Mouse (Mus musculus) spleen, adult 2 months (tissue): ENCODE measurements around the gene Mapk8ip2. TPM values are rescaled to one million over a fixed set of nuclear protein-coding genes. Genes with fewer than 3 reads are reported as not detected.
A peak's percentile ranks its signal among the peaks of the same experiment; 100 is the strongest.

Source experiments
- DNase-seq, 2 experiments: peaks; one replicate each; pipeline versions ENCODE4 v3.0.0 to v3.0.0-alpha.2; 2012 to 2021; ENCODE audit warnings: low spot score in 2 of 2, low read depth in 1 of 2
- H3K27ac ChIP-seq: fragments of 200-500 bp; 2 replicates; pipeline ENCODE4 v1.5.1; 2012; ENCODE audit warnings: low read length, inconsistent platforms; ENCODE audit not compliant: insufficient read depth
- H3K27me3 ChIP-seq: fragments of 200-500 bp; 2 replicates; pipeline ENCODE4 v1.6.1; 2012; ENCODE audit warnings: mild to moderate bottlenecking, moderate library complexity, low read length, inconsistent platforms; ENCODE audit not compliant: control insufficient read depth, insufficient read depth
- H3K36me3 ChIP-seq: fragments of 200-500 bp; 2 replicates; pipeline ENCODE4 v1.6.1; 2012; ENCODE audit warnings: mild to moderate bottlenecking, low read length, inconsistent platforms; ENCODE audit not compliant: control insufficient read depth, insufficient read depth
- H3K4me1 ChIP-seq: fragments of 200-500 bp; 2 replicates; pipeline ENCODE4 v1.6.1; 2011; ENCODE audit warnings: inconsistent platforms; ENCODE audit not compliant: control insufficient read depth, insufficient read depth, insufficient read length
- H3K4me3 ChIP-seq: fragments of 200-500 bp; 2 replicates; pipeline ENCODE4 v1.5.1; 2011; ENCODE audit warnings: mild to moderate bottlenecking, inconsistent platforms; ENCODE audit not compliant: insufficient read depth, insufficient read length; ENCODE audit errors: extremely low read depth
- CTCF ChIP-seq: fragments of 200-500 bp; IDR thresholded peaks from 2 replicates; pipeline ENCODE4 v1.5.1; 2011; ENCODE audit warnings: mild to moderate bottlenecking, inconsistent platforms; ENCODE audit not compliant: insufficient read depth, insufficient read length, insufficient replicate concordance; ENCODE audit errors: extremely low read depth
- POLR2A ChIP-seq: fragments of 200-500 bp; IDR thresholded peaks from 2 replicates; pipeline ENCODE4 v1.6.1; 2011; ENCODE audit warnings: low read depth, low read length, inconsistent platforms
- WGBS: fragments of 180-500 bp; shearing (Covaris S2); methylation state at CpG from one replicate; pipeline ENCODE4 v1.1.7; 2018; 5-methylcytosine and 5-hydroxymethylcytosine counted together
- polyA plus RNA-seq: library from polyadenylated mRNA; depleted of rRNA; stranded (reverse); fragments of >200 nt; gene quantifications from 2 replicates; pipeline ENCODE4 v1.2.3, GENCODE M21; 2012

Mapk8ip2 gene
- polyA plus RNA-seq, 1 experiment = 0.02 TPM

GRCm38 (mm10) chr15:89497391-89498048 is 43.8 kb downstream of the Mapk8ip2 start:
- Histone ChIP-seq H3K36me3 (no peaks in the 10 kb centered on the region), H3K4me3 (no peak overlapping the region), H3K4me1 (peaks cover 3% of the 10 kb centered on the region; the same call in 1 of the 2 replicates), H3K27ac (no peak overlapping the region), H3K27me3 (peaks cover 16% of the 10 kb centered on the region)
- no peak for DNase-seq
- TF ChIP-seq CTCF = no peak
- no peak for TF ChIP-seq POLR2A
- 21% methylated on average over 4 of the region's 4 CpGs for WGBS

GRCm38 (mm10) chr15:89498049-89498960 is 44.6 kb downstream of the Mapk8ip2 start:
- no peak for DNase-seq
- 4% methylated on average over 41 of the region's 41 CpGs for WGBS
- H3K4me3 ChIP-seq = peak overlapping the region; percentile 41; the same call in 1 of the 2 replicates
- no peaks in the 10 kb centered on the region for H3K36me3 ChIP-seq
- peaks cover 3% of the 10 kb centered on the region; the same call in 1 of the 2 replicates for H3K4me1 ChIP-seq
- H3K27ac ChIP-seq = peak overlapping the region; percentile 43
- no peak for TF ChIP-seq CTCF
- no peak for TF ChIP-seq POLR2A
- H3K27me3 ChIP-seq = peaks cover 16% of the 10 kb centered on the region

- Histone ChIP-seq H3K27ac (0 out of 2 replicates have a peak within 1 kb of the TSS, but pooled peaks have one; percentile 43), H3K4me1 (peaks cover 3% of the 10 kb centered on the region; the same call in 1 of the 2 replicates), H3K4me3 (peak within 1 kb of the TSS; percentile 48; the same call in 1 of the 2 replicates), H3K36me3 (no peaks in the 10 kb centered on the region), H3K27me3 (peaks cover 16% of the 10 kb centered on the region)
- under 1% methylated on average over 44 of the region's 72 CpGs for WGBS
- no peak for TF ChIP-seq POLR2A
- no peak for TF ChIP-seq CTCF
- no peak for DNase-seq
Observed at GRCm38 (mm10) chr15:89498961-89499688, 45.4 kb downstream of the Mapk8ip2 start, which contains the start of gene Shank3. Shank3 (plus strand) TSS chr15:89499623.

- DNase-seq = no peak
- 1% methylated on average over 46 of the region's 60 CpGs for WGBS
- Histone ChIP-seq H3K27me3 (peaks cover 16% of the 10 kb centered on the region), H3K4me1 (peaks cover 3% of the 10 kb centered on the region; the same call in 1 of the 2 replicates), H3K27ac (no peak overlapping the region), H3K4me3 (peak overlapping the region; percentile 48; the same call in 1 of the 2 replicates), H3K36me3 (no peaks in the 10 kb centered on the region)
- TF ChIP-seq POLR2A (no peak), CTCF (no peak)
Observed at GRCm38 (mm10) chr15:89499784-89500220, 46.1 kb downstream of the Mapk8ip2 start.

- H3K27me3 ChIP-seq = peaks cover 16% of the 10 kb centered on the region
- no peak for TF ChIP-seq CTCF
- TF ChIP-seq POLR2A = no peak
- no peak for DNase-seq
- peaks cover 3% of the 10 kb centered on the region; the same call in 1 of the 2 replicates for H3K4me1 ChIP-seq
- no peak overlapping the region for H3K27ac ChIP-seq
- WGBS = 27% methylated on average over 35 of the region's 35 CpGs
- no peaks in the 10 kb centered on the region for H3K36me3 ChIP-seq
- H3K4me3 ChIP-seq = peak overlapping the region; percentile 48; the same call in 1 of the 2 replicates
Observed at GRCm38 (mm10) chr15:89500221-89500791, 46.6 kb downstream of the Mapk8ip2 start.

- Histone ChIP-seq H3K4me1 (peaks cover 3% of the 10 kb centered on the region; the same call in 1 of the 2 replicates), H3K27me3 (peaks cover 16% of the 10 kb centered on the region), H3K36me3 (no peaks in the 10 kb centered on the region), H3K27ac (no peak overlapping the region), H3K4me3 (no peak overlapping the region)
- no peak for DNase-seq
- WGBS = 84% methylated on average over 3 of the region's 3 CpGs
- TF ChIP-seq POLR2A = no peak
- TF ChIP-seq CTCF = no peak
Observed at GRCm38 (mm10) chr15:89501321-89501720, 47.6 kb downstream of the Mapk8ip2 start.
